Mouse (Mus musculus) G1E-ER4 (cell line): Measurements from ENCODE around the gene Vdac1. TPM values are rescaled to one million over a fixed set of nuclear protein-coding genes. Genes with fewer than 3 reads are reported as not detected.

Source experiments
- GATA1 ChIP-seq: IDR thresholded peaks from one replicate; pipeline ENCODE4 v1.8.0; 2012; ENCODE audit warnings: low read length, inconsistent platforms
- polyA plus RNA-seq: library from polyadenylated mRNA; stranded (reverse); fragments of >175 nt; gene quantifications from 2 replicates; pipeline ENCODE4 v1.2.3, GENCODE M21; 2012

The Vdac1 gene
- polyA plus RNA-seq, 1 experiment = 55.2 TPM

- TF ChIP-seq GATA1 = no peak
Measured at GRCm38 (mm10) chr11:52339512-52339911, 21.1 kb upstream of the Vdac1 start.

GRCm38 (mm10) chr11:52340123-52340864 lies 20.4 kb upstream of the Vdac1 start:
- no peak for TF ChIP-seq GATA1

- no peak for TF ChIP-seq GATA1
Measured at GRCm38 (mm10) chr11:52341001-52341400, 19.7 kb upstream of the Vdac1 start.

GRCm38 (mm10) chr11:52341476-52341875 lies 19.2 kb upstream of the Vdac1 start:
- no peak for TF ChIP-seq GATA1

- no peak for TF ChIP-seq GATA1
Measured at GRCm38 (mm10) chr11:52342296-52342695, 18.4 kb upstream of the Vdac1 start.

- no peak for TF ChIP-seq GATA1
Measured at GRCm38 (mm10) chr11:52343162-52343561, 17.5 kb upstream of the Vdac1 start.

- no peak for TF ChIP-seq GATA1
Measured at GRCm38 (mm10) chr11:52344991-52345777, 15.5 kb upstream of the Vdac1 start.

GRCm38 (mm10) chr11:52345939-52346634 lies 14.6 kb upstream of the Vdac1 start:
- no peak for TF ChIP-seq GATA1

- no peak for TF ChIP-seq GATA1
Measured at GRCm38 (mm10) chr11:52346635-52347005, 14.0 kb upstream of the Vdac1 start.

GRCm38 (mm10) chr11:52348156-52348555 lies 12.5 kb upstream of the Vdac1 start:
- no peak for TF ChIP-seq GATA1

- TF ChIP-seq GATA1 = no peak
Measured at GRCm38 (mm10) chr11:52348724-52349123, 11.9 kb upstream of the Vdac1 start.

GRCm38 (mm10) chr11:52350924-52351323 lies 9.7 kb upstream of the Vdac1 start:
- TF ChIP-seq GATA1 = no peak

- no peak for TF ChIP-seq GATA1
Measured at GRCm38 (mm10) chr11:52352271-52352670, 8.4 kb upstream of the Vdac1 start.

GRCm38 (mm10) chr11:52354644-52355043 lies 6.0 kb upstream of the Vdac1 start:
- no peak for TF ChIP-seq GATA1

GRCm38 (mm10) chr11:52355601-52356000 lies 5.1 kb upstream of the Vdac1 start:
- TF ChIP-seq GATA1 = no peak

GRCm38 (mm10) chr11:52358520-52358919 lies 2.1 kb upstream of the Vdac1 start:
- no peak for TF ChIP-seq GATA1
